Mouse (Mus musculus) retina, embryonic 14.5 days (tissue): ENCODE results near the gene Rab5if.
"Not testable (repeated sequence)": the region's sequence is repeated elsewhere in the genome, so short reads cannot be mapped to it uniquely, and the experiment has no call there.

Experiments
- DNase-seq: peaks from one replicate; pipeline ENCODE4 v3.0.0-alpha.2; 2015; ENCODE audit warnings: low spot score

Gene Rab5if

DNA sequence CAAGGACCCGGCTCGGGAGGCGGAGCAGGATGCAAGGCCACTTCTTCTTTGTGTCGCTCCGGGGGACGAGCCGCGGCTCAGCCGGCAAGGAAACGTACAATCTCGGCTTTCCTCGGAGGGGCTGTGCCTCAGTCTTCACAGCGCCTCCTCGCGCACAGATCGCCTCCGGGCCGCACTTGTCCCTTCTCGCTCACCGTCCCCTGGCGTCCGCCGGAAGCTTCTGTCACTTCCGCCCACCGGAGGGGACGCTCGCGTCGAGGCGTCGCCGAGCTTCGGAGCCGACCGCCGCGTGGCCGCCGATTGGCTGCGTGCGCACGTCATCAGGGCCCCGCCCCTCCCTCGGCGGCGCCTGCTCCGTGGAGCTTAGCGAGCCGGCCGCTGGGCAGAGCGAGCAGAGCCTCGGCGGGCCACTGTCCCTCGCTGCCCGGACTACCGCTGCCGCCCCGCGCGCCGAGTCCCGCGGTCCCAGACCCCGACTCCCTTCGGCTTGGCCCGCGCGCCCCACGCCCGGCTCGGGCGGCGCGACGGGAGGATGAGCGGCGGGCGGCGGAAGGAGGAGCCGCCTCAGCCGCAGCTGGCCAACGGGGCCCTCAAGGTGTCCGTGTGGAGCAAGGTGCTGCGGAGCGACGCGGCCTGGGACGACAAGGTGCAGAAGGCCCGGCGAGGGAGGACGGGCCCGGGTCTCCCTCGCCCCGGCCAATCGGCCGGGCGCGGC, at the start of gene Rab5if:
Rab5if (plus strand) TSS at position 357 of the 715 bp plus-strand sequence.
- DNase-seq, result peak; percentile 97

DNA sequence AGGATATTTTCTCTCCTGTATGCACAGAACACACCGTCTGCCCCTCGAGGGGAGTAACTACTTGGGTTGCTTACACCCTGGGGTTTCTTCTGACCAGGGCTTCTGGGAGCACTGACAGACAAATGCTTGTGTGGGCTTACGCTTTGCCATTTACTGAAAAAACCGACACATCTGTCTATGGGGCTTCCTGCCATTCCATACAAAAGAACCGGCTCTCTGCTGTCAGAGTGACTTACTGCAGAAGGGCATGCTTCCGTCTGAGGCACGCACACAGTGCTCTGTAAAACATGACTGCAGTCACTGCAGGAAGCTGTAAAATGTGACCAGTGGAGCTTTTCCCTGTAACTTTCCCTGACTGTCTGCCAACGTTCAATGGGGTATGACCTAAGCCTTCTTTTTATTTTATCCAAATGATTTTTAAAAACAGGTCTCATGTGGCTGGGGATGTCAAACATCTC, 48.6 kb upstream of the Rab5if start:
- peak; percentile 60 for DNase-seq

DNA sequence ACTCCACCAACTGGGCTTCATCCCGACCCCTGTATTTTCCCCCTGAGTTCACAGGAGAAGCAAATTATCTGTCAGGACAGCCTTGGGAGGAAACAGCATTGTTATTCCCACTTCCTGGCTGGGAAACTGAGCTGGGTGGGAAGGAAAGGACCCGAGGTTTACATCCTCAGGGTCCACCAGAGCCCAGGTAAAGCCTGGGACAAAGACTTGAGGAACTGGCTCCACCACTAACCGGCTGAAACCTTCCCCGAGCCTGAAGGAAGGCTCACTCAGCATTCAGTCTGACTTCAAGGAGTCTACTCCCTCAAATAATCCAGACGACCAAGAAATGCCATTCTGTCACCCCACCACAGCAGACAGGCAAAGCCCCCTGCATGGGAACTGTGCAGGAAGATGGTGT, 48.0 kb upstream of the Rab5if start:
- peak; percentile 27 for DNase-seq

DNA sequence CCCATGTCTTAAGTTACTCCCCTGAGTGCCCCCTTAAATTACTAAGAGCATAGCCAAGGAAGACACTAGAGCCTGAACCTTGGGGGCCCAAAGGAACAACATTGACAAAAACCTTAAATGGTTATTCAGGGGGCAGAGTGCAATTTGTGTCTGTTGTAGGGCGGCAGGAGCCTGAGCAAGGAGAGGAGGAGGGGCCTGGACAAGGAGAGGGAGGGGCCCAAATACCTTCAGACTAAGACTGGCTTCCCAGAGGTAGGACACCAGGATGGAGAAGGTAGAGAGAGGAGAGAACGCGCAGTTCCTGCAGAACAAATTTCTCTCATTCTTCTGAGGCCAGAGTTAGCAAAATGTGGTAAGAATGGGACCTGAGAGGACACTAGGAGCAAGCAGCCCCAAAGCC, 47.5 kb upstream of the Rab5if start:
- DNase-seq, result no peak

DNA sequence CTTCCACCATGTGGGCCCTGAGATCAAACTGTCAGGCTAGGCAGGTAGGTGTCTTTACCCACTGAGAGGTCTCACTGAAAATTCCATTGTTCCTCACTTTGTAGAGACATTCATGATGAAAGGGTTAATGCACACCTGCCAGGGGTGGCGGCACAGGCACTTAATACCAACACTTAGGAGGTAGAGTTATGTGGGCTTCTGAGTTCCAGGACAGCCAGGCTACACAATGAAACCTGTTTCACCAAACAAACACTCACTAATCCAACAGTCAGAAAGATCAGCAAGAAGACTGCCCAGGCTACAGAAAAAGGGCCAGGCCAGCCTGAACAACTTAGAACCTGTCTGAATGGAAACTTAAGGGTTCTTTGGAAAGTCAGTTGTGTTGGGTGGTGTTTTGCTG, 46.8 kb upstream of the Rab5if start:
- no peak for DNase-seq

DNA sequence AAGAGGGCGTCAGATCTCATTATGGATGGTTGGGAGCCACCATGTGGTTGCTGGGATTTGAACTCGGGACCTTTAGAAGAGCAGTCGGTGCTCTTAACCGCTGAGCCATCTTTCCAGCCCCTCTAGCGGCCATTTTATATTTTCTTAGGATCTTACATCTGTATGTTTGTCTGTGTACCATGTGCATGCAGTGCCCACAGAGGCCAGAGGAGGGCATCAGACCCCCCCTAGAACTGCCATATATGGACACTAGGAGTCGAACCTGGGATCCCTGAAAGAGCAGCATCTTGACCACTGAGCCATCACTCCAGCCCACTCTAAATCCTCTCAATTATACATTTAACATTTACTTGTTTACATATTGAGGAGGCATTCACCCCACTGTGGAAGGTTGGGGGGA, 37.8 kb upstream of the Rab5if start:
- DNase-seq, result not testable (repeated sequence)

DNA sequence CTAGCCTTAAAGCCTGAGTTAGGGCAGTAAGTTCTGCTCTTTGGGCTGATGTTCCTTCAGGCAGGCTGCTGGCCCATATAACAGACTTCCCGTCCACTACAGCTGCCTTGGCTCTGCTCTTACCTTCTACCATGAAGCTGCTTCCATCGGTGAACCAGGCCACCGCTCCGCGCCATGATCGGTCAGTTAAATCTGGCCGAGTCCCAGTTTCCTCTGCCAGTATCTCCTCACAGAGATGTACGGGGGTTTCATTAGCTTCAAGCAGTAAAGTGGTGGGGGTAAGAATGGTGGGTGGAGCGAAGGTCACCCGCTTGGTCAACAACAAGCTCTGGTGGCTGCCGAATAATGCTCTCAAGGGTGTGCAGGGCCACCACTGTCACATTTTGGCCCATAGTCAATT, 28.6 kb upstream of the Rab5if start:
- no peak for DNase-seq

DNA sequence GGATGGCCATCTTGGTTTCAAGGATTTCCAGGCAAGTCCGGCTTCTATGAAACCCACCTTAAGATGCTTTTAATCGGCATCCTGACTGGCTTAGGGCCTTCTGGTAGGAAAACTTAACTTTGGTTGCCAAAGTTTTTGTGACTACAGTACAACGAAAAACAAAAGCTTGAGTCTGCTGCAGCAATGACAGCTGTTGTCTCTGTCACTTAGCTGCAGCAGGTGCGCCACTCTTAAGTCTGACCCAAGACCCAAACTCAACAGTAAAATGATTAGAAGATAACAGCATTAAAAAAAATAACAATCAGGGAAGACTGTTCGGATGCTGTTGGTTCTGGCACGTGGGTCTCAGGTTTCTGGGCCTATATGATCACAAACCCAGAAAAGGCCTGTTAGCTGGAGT, 24.1 kb upstream of the Rab5if start:
- DNase-seq, result no peak

DNA sequence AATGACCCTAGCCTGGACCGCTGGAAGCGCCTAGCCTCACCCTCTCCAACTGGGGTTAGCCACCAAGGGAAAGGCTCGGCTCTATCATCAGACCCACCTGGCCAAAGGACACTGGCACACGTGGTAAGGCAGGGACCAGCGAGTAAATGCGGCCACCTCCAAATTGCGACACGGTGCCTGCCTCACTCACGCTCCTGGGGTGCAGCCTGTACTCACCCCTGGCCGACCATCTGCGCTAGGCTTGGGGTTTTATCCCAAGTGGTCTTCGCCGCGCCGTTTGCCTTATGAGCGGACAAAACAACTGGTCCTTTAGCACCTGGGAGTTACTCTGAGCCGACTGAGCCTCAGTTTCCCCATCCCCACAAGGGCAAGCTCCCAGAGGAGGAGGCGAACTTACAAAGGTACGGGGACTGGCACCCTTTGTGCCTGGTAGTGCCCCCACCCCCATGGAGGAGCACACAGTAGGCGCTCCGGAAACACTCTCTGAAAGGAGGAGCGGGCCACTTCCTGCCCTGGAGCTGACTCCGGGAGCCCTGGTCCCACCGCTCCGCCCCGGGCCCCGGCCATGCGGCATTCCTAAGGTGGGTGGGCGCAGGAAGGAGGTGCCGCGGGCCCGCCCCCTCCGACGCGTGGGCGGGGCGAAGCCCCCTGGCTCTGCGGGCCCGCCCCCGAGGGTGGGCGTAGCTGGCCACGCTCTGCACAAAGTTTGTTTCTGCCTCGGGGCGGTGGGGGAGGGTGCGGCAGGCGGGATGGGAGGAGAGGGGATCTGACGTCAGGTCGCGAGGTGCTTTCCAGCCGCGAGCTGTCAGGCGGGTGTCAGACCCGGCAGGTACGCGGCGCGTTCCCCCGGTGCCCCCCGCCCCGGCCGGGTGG, 23.4 kb upstream of the Rab5if start, which contains the start of gene Tgif2:
Tgif2 (plus strand) TSS at position 689 of the 873 bp plus-strand sequence.
- DNase-seq, result peak; percentile 95

DNA sequence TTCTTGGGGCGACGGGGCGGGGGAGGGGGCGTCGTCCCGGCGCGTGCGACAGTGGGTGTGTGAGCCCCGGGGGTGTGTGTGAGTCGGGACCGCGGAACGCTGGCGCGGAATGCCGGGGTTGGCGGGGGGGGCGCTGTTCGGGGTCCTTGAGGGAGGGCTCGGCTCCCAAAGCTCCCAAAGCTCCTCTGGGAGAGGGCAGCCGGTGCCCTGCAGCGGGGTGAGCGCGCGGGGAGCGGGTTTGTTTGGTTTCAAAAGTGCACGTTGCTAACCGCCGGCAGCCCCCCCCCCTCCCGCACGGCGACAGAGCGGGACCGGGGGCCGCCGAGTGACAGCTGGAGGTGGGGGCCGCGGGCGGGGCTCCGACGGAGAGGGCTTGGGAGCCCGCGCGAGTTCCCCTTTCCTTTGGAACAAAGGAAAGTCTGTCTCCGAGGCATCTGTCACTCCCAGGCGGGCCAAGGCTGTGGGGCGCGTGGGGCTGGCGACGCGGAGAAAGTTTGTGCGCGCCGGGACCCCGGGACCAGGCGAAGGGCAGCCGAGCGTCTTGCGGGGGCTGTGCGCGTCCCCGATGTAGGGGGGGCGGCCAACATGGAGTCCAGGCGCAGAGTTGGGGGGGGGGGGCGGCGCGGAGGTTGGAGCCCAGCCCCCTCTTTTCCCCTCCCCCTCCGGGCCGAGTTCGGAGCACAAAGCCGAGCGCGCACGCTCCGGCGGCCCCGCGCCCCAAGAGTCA, 22.5 kb upstream of the Rab5if start:
- peak; percentile 63 for DNase-seq

DNA sequence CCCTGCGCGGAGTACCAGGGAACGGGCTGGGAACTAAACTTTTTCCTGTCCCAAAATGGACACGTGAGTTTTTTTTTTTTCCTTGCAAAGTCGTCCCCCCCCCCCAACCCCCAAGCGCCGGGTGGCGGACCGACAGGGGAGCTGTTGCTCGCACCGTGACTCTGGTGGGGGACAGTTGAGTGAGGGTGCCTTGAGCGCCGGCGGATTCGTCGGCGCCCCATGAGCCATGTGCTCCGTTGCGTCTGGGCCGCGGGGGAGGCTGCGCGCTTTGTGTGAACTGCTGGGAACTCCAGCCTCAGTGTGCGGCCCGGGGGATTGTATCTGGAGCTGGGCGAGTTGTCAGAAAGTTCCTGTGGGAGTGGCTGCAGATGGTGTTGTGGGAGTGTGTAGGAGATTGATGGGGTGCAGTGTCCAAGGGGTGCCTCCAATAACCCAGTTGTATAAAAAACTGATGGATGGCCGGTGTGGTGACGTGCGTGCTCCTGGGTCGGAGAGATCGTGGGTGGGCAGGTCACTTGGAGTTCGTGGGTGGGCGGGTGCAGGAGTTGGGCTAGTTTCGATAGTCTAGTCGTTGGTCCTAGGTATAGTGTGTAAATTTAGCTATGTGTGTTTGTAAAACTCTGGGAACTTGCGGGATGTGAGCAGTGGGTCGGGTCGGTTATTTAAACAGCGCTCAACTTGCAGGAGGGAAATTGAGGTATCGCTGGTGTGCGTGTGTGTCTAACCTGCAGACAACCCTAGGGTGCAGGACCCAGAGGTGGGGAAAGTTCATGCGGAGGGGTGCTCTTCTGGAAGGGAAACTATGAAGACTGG, 21.7 kb upstream of the Rab5if start:
- DNase-seq, result peak; percentile 67

DNA sequence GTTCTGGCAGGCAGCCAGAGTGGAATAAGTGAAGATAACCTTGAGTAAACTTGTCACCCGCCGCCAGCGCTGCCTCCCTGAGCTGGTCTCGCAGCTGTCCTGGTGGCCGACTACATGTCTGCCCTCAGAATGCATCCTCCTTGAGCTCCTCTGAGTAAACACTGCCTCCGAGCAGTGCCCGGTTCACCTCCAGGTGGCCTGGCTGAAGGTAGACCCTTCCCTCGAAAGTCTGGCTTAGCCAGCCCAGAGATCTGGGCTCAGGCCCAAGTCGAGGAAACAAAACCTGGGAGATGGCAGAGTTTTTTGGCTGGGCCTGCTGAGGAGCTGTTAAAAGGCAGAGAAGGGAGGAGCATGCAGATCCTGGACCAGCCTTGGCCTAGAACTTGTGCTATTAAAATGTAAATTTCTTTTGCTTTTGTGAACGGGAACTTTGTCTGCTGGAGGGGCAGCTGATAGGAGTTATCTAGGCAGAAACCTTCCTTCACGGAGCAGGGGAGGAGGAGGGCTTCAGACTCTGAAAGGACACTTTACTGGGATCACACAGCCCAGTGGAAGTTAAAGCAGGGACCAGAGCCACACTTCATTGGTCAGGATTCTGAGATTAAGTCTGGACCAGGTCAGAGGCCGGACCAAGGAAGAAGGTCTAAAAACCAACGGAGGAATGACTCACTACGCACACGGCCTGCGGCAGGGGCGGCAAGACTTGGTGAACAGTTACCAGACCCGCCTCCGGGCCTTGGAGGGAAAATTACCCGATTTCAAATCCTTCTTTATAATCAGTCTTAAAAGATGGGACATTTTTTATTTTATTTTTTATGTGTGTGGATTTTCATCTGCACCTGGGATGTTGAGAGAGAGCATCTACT, 20.9 kb upstream of the Rab5if start:
- peak; percentile 46 for DNase-seq

DNA sequence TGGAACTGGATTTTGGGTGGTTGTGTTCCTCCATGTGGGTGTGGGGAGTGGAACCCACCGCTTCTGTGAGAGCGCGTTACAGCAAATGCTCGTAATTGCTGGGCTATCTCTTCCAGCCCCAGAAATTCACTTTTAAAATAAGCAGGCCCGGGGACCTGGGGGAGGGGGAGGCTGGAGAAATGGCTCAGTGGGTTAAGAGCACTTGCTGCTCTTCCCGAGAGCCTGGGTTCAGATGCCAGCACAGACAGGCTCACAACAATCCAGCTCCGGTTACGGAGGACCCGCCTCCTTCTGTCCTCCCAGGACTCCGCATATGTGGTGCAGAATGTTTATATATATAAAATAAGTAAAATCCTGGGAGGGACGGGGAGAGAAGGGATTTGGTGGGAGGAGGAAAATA, 20.2 kb upstream of the Rab5if start:
- DNase-seq, result no peak

DNA sequence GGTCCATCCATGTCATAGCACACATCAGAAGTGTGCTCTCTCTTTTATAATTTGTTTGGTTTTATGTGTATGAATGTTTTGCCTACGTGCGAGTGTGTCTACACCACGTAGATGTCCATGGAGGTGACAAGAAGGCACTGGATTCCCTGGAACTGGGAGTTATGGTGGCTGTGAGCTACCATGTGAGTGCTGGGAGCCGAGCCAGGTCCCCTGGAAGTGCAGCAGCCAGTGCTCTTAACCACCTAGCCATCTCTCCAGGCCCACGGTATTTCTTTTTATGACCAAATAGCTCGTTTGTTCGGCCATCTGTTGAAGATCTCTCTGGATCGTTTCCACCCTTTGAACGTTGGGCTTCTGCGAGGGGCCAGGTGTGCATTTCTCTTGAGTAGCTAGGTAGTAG, 19.6 kb upstream of the Rab5if start:
- DNase-seq, result no peak

DNA sequence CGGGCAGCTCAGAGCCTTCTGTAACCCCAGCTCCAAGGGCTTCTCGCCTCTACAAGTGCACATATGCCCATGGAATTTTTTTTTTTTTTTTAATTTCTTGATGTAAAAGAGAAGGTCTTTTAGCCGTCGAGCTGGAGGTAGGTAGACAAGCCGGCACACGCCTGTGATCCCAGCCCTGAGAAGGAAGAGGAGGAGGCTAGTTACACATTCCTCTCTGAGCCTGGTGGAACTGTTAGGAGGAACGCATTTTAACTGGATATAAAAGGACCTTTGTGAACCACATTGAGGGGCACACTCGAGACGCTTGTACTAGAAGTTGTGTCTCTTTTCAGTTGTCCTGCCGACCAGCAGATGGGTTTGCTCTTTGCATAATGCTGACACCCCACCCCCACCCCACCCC, 18.2 kb upstream of the Rab5if start:
- DNase-seq, result no peak

DNA sequence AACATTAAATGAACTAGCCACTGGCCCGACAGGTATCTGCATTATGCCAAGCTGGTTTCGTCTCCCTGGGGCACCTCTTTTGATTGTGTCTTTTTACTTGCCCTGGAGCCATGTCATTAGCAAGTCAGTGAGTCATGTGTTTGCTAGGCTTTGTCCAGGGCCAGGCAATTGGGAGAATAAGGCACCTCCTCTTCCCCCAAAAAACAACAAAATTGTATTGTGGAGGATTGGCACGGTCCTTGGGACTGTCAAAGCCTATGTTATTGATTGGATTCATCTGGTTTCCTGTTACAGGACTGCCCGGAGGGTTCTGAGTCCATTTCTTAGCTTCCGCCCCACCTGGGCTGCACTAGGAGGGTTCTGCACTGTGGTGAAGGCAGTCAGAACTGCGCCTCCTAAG, 15.3 kb upstream of the Rab5if start:
- DNase-seq, result no peak

DNA sequence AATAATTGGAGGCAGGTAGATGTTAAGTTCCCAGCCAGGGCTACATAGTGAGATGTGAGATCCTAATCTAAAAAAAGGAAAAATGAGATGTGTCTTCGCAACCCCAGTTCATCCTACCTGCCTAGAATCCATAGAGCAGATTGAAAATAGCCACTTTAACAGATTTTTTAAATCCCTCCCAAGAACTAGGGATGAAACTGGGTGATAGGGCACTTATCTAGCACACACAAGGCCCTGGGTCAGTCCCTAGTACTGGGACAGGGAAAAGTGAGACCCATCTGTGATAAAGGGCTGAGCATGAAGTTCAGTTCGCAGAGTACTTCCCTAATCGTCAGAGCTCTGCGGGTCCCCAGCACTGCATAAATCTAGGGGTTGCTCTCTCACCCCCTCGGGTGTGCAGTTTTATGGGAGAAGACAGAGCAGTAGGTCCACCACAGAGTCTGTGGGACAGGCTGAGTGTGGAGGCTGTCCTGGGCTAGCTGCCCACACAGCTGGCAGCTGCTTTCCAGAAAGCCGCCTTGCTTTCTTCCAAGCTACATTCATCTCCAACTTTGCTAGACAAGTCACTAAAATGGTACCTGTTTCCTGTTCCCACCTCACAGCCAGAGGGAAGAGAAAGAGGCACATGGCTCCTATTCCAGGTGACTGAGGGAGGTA, 14.3 kb upstream of the Rab5if start:
- no peak for DNase-seq

DNA sequence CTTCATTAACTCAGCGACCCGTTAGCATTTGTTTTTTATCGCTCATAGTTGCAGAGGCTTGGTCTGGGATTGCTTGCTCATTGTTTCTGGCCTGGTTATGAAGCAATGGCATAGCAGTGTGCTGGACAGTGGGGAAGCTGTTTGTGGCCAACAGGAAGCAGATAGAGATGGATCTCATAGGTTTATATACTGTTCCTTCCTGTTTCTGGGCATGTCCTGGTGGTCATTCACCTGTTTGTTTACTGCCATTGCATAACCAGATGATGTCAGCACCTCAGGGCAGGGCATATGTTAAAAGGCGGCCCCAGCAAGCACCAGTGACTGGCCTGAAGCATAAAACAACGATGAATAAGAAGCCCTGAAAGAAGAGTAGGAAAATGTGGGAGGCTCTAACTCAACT, 12.4 kb upstream of the Rab5if start:
- DNase-seq, result no peak

DNA sequence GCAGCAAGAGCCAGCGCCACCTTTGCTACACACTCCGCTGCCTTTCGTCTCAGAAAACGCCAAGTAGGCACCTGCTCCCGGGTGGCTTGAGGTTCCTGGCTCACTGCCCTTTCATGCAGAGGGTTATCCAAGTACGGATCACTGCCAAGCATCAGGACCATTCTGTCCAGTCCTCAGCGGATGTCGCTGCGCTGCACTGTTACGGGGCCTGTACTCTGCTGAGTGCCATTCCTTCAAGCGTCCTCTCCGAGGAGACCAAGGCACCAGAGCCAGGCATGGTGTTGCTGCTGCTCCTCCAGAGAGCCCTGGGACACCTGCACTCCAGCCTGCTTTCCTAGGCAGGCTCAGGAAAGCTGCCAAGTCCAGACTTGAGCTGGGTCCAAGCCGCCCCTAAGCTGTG, 9.3 kb upstream of the Rab5if start:
- DNase-seq, result not testable (repeated sequence)
